Mouse (Mus musculus): ENCODE results near the gene Fam166a. TPM values are rescaled to one million over a fixed set of nuclear protein-coding genes. Genes with fewer than 3 reads are reported as not detected.

Fam166a gene
- polyA plus RNA-seq, 1 experiment from 2014 or later, result 0.78 TPM

- Histone ChIP-seq H3K4me1 (replicated peaks; ENCODE audit: control insufficient read depth, insufficient read depth, low read length) (peaks cover 9% of the 10 kb centered on the region), H3K9me3 (ENCODE audit: control insufficient read depth) (no peaks in the 10 kb centered on the region), H3K36me3 (ENCODE audit: control insufficient read depth, insufficient read depth) (no peaks in the 10 kb centered on the region; the same call in 1 of the 2 replicates), H3K4me3 (ENCODE audit: low read depth, low read length) (peak overlapping the region; percentile 49), H3K4me2 (replicated peaks; ENCODE audit: low read depth) (peak overlapping the region; percentile 93), H3K9ac (ENCODE audit: low read depth, low read length) (peak overlapping the region; percentile 13; the same call in 1 of the 2 replicates), H3K27ac (ENCODE audit: low read depth, low read length) (peak overlapping the region; percentile 55), H3K27me3 (replicated peaks; ENCODE audit: control insufficient read depth, insufficient read depth, low read length) (0 out of 2 replicates have a peak, but pooled peaks cover 3% of the 10 kb centered on the region)
- peak; percentile 61 for ATAC-seq
- WGBS, result under 1% methylated on average over 29 of the region's 29 CpGs
- TF ChIP-seq CTCF (IDR thresholded peaks at IDR 0.05; ENCODE audit: low read depth), result no peak
These were observed 22.3 kb downstream of the Fam166a start for GRCm38 (mm10) chr2:25240723-25241437.

- Histone ChIP-seq H3K4me3 (ENCODE audit: low read depth, low read length) (peak overlapping the region; percentile 49; the same call in 1 of the 2 replicates), H3K9ac (ENCODE audit: low read depth, low read length) (no peak overlapping the region), H3K4me2 (replicated peaks; ENCODE audit: low read depth) (peak overlapping the region; percentile 93), H3K9me3 (ENCODE audit: control insufficient read depth) (no peaks in the 10 kb centered on the region), H3K4me1 (replicated peaks; ENCODE audit: control insufficient read depth, insufficient read depth, low read length) (peaks cover 9% of the 10 kb centered on the region; the same call in 1 of the 2 replicates), H3K27me3 (replicated peaks; ENCODE audit: control insufficient read depth, insufficient read depth, low read length) (0 out of 2 replicates have a peak, but pooled peaks cover 3% of the 10 kb centered on the region), H3K27ac (ENCODE audit: low read depth, low read length) (peak overlapping the region; percentile 74), H3K36me3 (ENCODE audit: control insufficient read depth, insufficient read depth) (no peaks in the 10 kb centered on the region; the same call in 1 of the 2 replicates)
- peak; percentile 67 for ATAC-seq
- TF ChIP-seq CTCF (IDR thresholded peaks at IDR 0.05; ENCODE audit: low read depth), result no peak
- WGBS, result 10% methylated on average over 6 of the region's 6 CpGs
These were observed 22.9 kb downstream of the Fam166a start for GRCm38 (mm10) chr2:25241438-25241775.

GRCm38 (mm10) chr2:25242101-25242506 is 23.6 kb downstream of the Fam166a start, which contains the start of the genes Rnf208 and Cysrt1:
Gene Rnf208, plus strand, starts transcription at chr2:25242255.
Gene Cysrt1, minus strand, starts transcription at chr2:25242452.
- TF ChIP-seq CTCF (IDR thresholded peaks at IDR 0.05; ENCODE audit: low read depth), result no peak
- Histone ChIP-seq H3K4me2 (replicated peaks; ENCODE audit: low read depth) (peak within 1 kb of the TSS; percentile 93), H3K9me3 (ENCODE audit: control insufficient read depth) (no peaks in the 10 kb centered on the region), H3K36me3 (ENCODE audit: control insufficient read depth, insufficient read depth) (peaks cover under 1% of the 10 kb centered on the region; the same call in 1 of the 2 replicates), H3K27ac (ENCODE audit: low read depth, low read length) (peak within 1 kb of the TSS; percentile 74), H3K27me3 (replicated peaks; ENCODE audit: control insufficient read depth, insufficient read depth, low read length) (0 out of 2 replicates have a peak, but pooled peaks cover 3% of the 10 kb centered on the region), H3K4me1 (replicated peaks; ENCODE audit: control insufficient read depth, insufficient read depth, low read length) (peaks cover 9% of the 10 kb centered on the region; the same call in 1 of the 2 replicates), H3K9ac (ENCODE audit: low read depth, low read length) (peak within 1 kb of the TSS; percentile 75), H3K4me3 (ENCODE audit: low read depth, low read length) (peak within 1 kb of the TSS; percentile 49)
- under 1% methylated on average over 50 of the region's 59 CpGs for WGBS
- ATAC-seq, result no peak

GRCm38 (mm10) chr2:25243342-25243741 is 24.8 kb downstream of the Fam166a start:
- H3K4me1 ChIP-seq (replicated peaks; ENCODE audit: control insufficient read depth, insufficient read depth, low read length), result peaks cover 9% of the 10 kb centered on the region; the same call in 1 of the 2 replicates
- no peak overlapping the region for H3K4me3 ChIP-seq (ENCODE audit: low read depth, low read length)
- TF ChIP-seq CTCF (IDR thresholded peaks at IDR 0.05; ENCODE audit: low read depth), result no peak
- WGBS, result 79% methylated on average over 8 of the region's 8 CpGs
- H3K27ac ChIP-seq (ENCODE audit: low read depth, low read length), result 0 out of 2 replicates have a peak overlapping the region, but pooled peaks have one; percentile 74
- H3K9me3 ChIP-seq (ENCODE audit: control insufficient read depth), result no peaks in the 10 kb centered on the region
- no peak for ATAC-seq
- 0 out of 2 replicates have a peak, but pooled peaks cover 3% of the 10 kb centered on the region for H3K27me3 ChIP-seq (replicated peaks; ENCODE audit: control insufficient read depth, insufficient read depth, low read length)
- no peak overlapping the region for H3K9ac ChIP-seq (ENCODE audit: low read depth, low read length)
- peaks cover 12% of the 10 kb centered on the region; the same call in 1 of the 2 replicates for H3K36me3 ChIP-seq (ENCODE audit: control insufficient read depth, insufficient read depth)
- peak overlapping the region; percentile 93 for H3K4me2 ChIP-seq (replicated peaks; ENCODE audit: low read depth)

GRCm38 (mm10) chr2:25244144-25244543 is 25.6 kb downstream of the Fam166a start:
- H3K4me2 ChIP-seq (replicated peaks; ENCODE audit: low read depth), result no peak overlapping the region
- no peak for ATAC-seq
- H3K4me3 ChIP-seq (ENCODE audit: low read depth, low read length), result no peak overlapping the region
- H3K9ac ChIP-seq (ENCODE audit: low read depth, low read length), result no peak overlapping the region
- 84% methylated on average over 4 of the region's 4 CpGs for WGBS
- H3K9me3 ChIP-seq (ENCODE audit: control insufficient read depth), result no peaks in the 10 kb centered on the region
- H3K4me1 ChIP-seq (replicated peaks; ENCODE audit: control insufficient read depth, insufficient read depth, low read length), result peaks cover 9% of the 10 kb centered on the region; the same call in 1 of the 2 replicates
- no peak for TF ChIP-seq CTCF (IDR thresholded peaks at IDR 0.05; ENCODE audit: low read depth)
- 0 out of 2 replicates have a peak, but pooled peaks cover 3% of the 10 kb centered on the region for H3K27me3 ChIP-seq (replicated peaks; ENCODE audit: control insufficient read depth, insufficient read depth, low read length)
- H3K36me3 ChIP-seq (ENCODE audit: control insufficient read depth, insufficient read depth), result peaks cover 19% of the 10 kb centered on the region; the same call in 1 of the 2 replicates
- no peak overlapping the region for H3K27ac ChIP-seq (ENCODE audit: low read depth, low read length)
